Mouse (Mus musculus) cerebellum, adult 11 months (tissue): Measurements from ENCODE around the gene Pde4c.

Experiments
- DNase-seq: peaks from one replicate; pipeline ENCODE4 v3.0.0; 2022

Gene Pde4c

GRCm38 (mm10) chr8:70754043-70754870, 30.7 kb downstream of the Pde4c start, which contains the start of gene Rab3a:
Gene Rab3a (plus strand): TSS chr8:70754679.
- DNase-seq, result peak; percentile 95

- DNase-seq, result peak; percentile 84
Observed at GRCm38 (mm10) chr8:70754871-70755660, 31.5 kb downstream of the Pde4c start.

GRCm38 (mm10) chr8:70755661-70756475, 32.3 kb downstream of the Pde4c start:
- no peak for DNase-seq

- DNase-seq, result no peak
Observed at GRCm38 (mm10) chr8:70756476-70757040, 33.0 kb downstream of the Pde4c start.

DNA sequence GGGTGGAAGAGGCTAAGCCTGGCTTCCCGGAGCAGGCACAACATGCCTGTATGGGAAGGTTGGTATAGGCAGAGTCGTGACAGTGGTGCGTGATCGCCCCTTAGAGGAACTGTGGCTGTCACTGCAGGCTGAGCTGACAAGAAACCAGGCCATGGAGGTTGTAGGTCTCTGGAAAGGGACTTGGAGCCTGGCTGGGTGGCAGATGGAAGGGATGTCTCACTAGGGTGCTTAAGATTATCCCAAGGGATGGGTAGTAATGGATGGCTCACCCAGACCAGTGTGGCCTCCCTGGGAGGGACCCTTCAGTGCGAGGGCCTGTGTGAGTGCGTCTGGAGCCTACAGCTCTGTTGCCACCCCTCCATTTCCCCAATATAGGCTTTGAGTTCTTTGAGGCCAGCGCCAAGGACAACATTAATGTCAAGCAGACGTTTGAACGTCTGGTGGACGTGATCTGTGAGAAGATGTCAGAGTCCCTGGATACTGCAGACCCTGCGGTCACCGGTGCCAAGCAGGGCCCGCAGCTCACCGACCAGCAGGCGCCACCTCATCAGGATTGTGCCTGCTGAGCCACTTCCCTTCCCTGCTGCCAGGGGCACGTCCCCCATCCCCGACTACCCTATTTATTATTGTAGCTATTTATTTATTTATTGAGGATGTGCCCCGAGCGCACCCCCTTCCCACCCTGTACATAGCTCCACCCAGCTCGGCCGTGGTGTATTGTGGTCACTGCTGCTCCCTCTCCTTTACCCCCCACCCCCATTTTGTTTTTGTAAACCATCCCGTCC, 34.2 kb downstream of the Pde4c start:
- DNase-seq, result peak; percentile 37

GRCm38 (mm10) chr8:70758308-70758615, 34.7 kb downstream of the Pde4c start:
- peak; percentile 30 for DNase-seq

GRCm38 (mm10) chr8:70758616-70759561, 35.4 kb downstream of the Pde4c start:
- DNase-seq, result peak; percentile 52

GRCm38 (mm10) chr8:70760350-70760749, 36.8 kb downstream of the Pde4c start:
- DNase-seq, result no peak

DNA sequence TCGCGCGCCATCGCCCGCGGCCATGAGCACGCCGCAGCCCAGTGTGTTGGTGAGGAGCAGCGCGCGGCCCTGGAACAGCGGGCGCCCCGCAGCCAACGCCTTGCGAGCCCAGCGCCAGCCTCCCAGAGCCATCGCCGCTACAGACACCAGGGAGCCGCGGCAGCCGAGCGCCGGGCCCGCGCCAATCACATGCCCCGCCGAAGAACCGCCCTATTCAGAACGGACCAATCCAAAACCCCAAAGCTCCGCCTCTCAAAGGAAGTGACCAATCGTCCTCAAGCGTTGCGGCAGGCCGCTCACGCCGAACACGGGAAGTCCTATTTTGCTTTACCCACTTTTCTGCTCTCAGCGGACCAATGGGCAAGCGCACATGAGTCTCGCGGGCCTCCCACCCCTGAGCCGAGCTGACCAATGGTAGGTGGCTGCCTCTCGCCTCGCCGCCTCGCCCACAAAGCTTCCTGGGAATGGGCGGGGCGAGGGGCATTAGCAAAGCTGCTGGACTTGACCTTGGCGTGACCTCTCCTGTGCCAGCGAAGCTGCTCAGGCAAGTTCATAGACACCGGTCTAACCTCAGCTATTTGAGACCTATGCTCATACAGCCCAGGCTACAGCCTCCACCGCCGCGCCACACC, 37.4 kb downstream of the Pde4c start, which contains the start of gene Mpv17l2:
Mpv17l2 (minus strand) TSS at position 172 of the 632 bp plus-strand sequence.
- peak; percentile 95 for DNase-seq

- DNase-seq, result peak; percentile 23
Observed at GRCm38 (mm10) chr8:70762118-70762517, 38.6 kb downstream of the Pde4c start.

- DNase-seq, result peak; percentile 60
Observed at GRCm38 (mm10) chr8:70763354-70763753, 39.8 kb downstream of the Pde4c start.

DNA sequence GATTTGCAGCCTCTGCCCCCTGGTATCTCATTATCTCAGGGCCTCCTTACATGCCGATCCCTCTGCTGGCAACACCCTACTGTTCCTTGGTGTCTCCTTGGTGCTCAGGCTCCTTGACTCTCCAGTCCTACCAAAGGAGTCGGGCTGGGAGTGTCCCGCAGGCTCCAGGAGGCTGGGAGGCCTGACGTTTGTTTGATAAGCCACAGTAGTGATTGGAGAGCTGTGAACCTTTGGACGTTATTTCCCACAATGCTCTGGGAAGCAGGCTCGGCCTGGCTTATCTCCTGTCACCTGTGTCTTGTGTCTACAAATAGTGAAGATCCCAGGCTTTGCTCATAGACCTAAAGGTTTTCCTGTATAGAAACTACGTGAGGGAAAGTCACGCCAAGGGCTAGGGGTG, 40.5 kb downstream of the Pde4c start:
- DNase-seq, result no peak

DNA sequence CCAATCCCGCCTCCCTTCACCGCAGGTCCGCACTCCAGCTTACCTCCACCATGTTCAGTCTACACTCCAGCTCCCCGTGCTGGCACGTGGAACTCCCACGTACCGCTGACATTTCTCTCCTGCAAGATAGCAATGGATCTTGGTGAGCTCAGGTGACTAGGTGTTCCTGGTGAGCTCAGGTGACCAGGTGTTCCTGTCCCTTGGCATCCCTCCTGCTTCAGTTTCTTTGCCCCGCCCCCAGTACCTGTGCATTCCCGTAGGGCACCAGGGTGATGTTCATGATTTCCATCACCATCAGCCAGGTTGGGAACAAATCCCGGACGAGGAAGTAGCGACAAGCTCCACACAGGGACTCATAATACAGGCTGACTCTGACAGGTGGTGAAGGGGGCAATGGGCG, 41.2 kb downstream of the Pde4c start:
- no peak for DNase-seq

DNA sequence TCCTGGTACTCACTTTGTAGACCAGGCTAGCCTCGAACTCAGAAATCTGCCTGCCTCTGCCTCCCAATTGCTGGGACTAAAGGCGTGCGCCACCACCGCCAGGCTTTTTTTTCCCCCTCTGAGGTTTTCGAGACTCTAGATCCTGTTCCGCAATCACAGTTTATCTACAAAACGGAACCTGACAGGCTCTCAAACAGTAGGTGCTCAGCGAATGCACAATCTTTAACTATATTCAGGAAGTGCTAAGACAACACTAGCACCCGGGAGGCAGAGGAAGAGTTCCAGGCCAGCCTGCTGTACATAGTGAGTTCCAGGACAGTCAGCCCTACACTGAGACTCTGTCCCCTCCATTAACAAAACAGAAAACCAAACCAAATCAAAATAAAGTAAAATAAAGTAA, 41.8 kb downstream of the Pde4c start:
- DNase-seq, result no peak

DNA sequence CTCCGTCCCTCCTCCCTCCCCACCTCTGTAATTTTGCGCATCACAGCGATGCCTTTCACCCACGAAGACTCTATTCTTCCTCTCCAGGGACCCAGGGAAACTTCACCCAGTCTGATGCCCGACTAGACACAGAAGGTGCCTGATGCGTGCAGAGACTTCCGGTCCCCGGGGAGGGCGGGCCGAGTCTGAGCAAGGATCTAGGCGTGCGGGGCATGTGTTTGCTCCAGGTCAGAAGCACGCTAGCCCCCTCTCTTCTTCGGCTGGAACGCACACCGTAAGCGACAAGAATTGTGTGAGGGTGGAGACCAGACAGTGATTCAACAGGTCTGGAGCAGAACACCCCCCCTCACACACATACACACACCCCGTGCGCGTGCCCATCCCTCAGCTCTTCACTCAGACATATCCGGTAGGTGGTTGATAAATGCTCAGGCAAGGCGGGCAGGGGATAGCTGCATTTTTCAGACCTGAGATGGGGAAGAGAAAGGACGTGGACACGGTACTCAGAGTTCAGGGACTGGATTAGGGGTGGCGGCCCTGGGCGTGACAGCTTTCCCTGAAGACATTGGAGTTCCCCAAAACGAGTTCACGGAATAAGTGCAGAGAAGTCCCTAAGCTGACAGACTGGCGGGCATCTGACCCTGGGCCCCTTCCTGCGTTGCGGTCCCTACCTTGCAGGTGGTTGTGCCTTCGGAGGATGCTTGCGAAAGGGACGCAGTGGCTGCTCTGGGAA, 42.5 kb downstream of the Pde4c start:
- DNase-seq, result no peak

DNA sequence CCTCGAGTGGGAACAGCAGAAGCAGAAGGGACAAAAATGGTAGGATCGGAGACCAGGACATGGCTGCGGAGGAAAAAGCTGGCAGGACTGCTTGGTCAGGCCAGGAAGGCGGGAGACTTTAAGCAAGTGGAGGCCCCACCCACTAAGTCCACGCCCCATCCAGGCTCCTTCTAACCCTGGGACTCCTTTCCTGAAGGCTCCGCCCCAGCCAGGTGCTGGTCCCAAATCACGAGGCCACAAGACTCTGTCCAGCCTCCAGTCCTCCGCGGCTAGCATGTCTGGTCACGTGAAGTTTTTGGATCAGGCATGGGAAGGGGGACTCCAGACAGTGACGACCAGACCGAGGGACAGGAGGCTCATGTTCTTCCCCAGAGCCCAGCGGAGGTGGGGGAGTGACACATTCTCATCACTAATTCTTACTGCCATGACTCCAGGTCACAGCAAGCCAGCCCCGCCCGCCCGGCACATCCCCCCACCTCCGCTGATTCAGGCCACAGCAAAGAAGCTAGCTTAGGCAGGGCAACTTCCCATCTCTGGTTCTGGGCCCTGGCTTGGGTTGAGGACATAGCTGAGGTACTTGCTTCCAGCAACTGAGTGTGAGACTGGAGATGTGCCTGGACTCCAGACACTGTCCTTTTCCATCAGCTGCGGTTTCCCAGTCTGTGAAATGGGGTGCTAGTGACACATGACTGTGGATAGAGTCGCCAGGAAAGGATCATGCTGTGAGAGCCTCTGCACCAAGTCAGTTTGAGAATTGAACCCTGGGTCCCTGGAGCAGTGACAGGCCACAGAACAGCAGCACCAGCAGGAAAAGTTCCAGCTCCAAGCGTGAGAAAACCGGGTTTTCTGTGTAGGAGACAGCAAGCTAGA, 43.3 kb downstream of the Pde4c start:
- DNase-seq, result peak; percentile 61

DNA sequence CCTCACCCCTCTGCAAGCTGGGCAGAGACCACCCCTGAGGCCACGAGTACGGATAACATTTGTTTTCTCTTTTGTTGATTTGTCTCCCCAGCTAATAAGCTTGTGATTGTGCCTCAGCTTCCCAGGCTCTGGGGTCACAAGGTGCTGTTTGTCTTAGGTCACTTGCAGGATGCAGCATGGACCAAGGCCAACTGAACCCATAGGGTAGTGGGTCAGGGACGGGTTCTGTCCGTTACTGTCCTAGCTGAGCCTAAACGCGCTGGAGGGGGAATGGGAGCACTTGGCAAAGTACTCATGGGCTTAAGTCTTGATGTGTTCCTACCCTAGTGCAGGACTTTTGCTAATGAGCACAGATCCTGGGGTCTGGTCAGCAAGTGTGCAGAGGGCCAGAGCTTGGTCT, 44.0 kb downstream of the Pde4c start:
- DNase-seq, result no peak

GRCm38 (mm10) chr8:70768231-70768776, 44.8 kb downstream of the Pde4c start:
- no peak for DNase-seq
